Mouse (Mus musculus) stomach, postnatal 0 days (tissue): Measurements from ENCODE around the gene Kcnmb4. TPM values are rescaled to one million over a fixed set of nuclear protein-coding genes. Genes with fewer than 3 reads are reported as not detected.

Source experiments
- ATAC-seq: fragments of 200-750 bp; cut with Nextera tagmentation; 2 replicates; pipeline ENCODE4 v1.8.0; 2017; ENCODE audit not compliant: low FRiP score, low TSS enrichment
- DNase-seq: peaks from one replicate; pipeline ENCODE4 v3.0.0-alpha.2; 2016; ENCODE audit warnings: low spot score
- H3K27ac ChIP-seq: fragments of 300-500 bp; sonication (generic); replicated peaks from 2 replicates; pipeline ENCODE4 v1.5.1; 2014; ENCODE audit warnings: mild to moderate bottlenecking, control low read depth
- H3K27me3 ChIP-seq: fragments of 300-500 bp; sonication (generic); 2 replicates; pipeline ENCODE4 v1.6.1; 2014; ENCODE audit warnings: low read length; ENCODE audit not compliant: control insufficient read depth, insufficient read depth
- H3K36me3 ChIP-seq: fragments of 300-500 bp; sonication (generic); 2 replicates; pipeline ENCODE4 v1.6.1; 2014; ENCODE audit warnings: low read length, mixed read lengths; ENCODE audit not compliant: control insufficient read depth, insufficient read depth
- H3K4me1 ChIP-seq: fragments of 300-500 bp; sonication (generic); replicated peaks from 2 replicates; pipeline ENCODE4 v1.6.1; 2014; ENCODE audit warnings: antibody characterized with exemption; ENCODE audit not compliant: control insufficient read depth, insufficient read depth
- H3K4me2 ChIP-seq: fragments of 300-500 bp; sonication (generic); replicated peaks from 2 replicates; pipeline ENCODE4 v1.6.1; 2014; ENCODE audit warnings: low read depth, mild to moderate bottlenecking, control low read depth, moderate library complexity
- H3K4me3 ChIP-seq: fragments of 300-500 bp; sonication (generic); 2 replicates; pipeline ENCODE4 v1.5.1; 2014; ENCODE audit warnings: low read depth, low read length, control low read depth
- H3K9ac ChIP-seq: fragments of 300-500 bp; sonication (generic); 2 replicates; pipeline ENCODE4 v1.6.1; 2014; ENCODE audit warnings: mild to moderate bottlenecking, low read length, control low read depth, mixed read lengths
- H3K9me3 ChIP-seq: fragments of 300-500 bp; sonication (generic); 2 replicates; pipeline ENCODE4 v1.6.1; 2016; ENCODE audit warnings: low read length; ENCODE audit not compliant: control insufficient read depth
- CTCF ChIP-seq: IDR thresholded peaks from 2 replicates; pipeline ENCODE4 v1.5.1; 2016; ENCODE audit warnings: antibody characterized with exemption, low read depth, mild to moderate bottlenecking, moderate library complexity
- EP300 ChIP-seq: optimal IDR thresholded peaks from 2 replicates; pipeline ENCODE3; 2016; ENCODE audit warnings: antibody characterized with exemption
- WGBS: fragments of 180-500 bp; shearing (Covaris S2); extraction: QIAGEN DNeasy Blood & Tissue Kit; methylation state at CpG from one replicate; pipeline ENCODE4 v1.1.7; 2014; 5-methylcytosine and 5-hydroxymethylcytosine counted together
- polyA plus RNA-seq: library from polyadenylated mRNA; unstranded; fragments of >200 nt; fragmentation: Nextera tagmentation; extraction: Ambion mirVana; gene quantifications from 2 replicates; pipeline ENCODE4 v1.2.1, GENCODE M21; 2015

The Kcnmb4 gene
- polyA plus RNA-seq, 1 experiment from 2014 or later = 1.8 TPM

DNA sequence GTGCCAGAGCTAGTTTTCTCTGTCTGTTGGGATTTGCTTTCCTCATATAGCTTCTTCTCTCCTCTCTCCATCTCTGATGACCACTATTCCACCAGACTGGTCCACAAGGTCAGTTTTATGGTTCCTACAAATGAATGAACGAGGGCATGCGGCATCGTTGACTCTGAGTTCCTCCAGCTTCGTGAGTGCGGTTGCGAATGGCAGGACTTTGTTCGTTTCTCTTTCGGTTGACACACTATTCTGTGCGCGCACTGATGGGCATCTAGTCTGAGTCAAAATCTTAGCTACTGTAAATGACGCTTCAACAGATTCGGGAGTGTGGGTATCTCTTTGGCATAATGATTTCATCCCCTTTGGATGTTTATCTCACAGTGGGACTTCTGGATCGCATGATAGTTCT is 76.7 kb downstream of the Kcnmb4 start:
- H3K27ac ChIP-seq = no peak overlapping the region
- H3K4me1 ChIP-seq = no peaks in the 10 kb centered on the region
- WGBS = 86% methylated on average over 13 of the region's 13 CpGs
- H3K9ac ChIP-seq = no peak overlapping the region
- H3K9me3 ChIP-seq = no peaks in the 10 kb centered on the region
- H3K27me3 ChIP-seq = no peaks in the 10 kb centered on the region
- no peak for TF ChIP-seq CTCF
- TF ChIP-seq EP300 = no peak
- no peak for ATAC-seq
- DNase-seq = no peak
- no peaks in the 10 kb centered on the region for H3K36me3 ChIP-seq
- H3K4me2 ChIP-seq = no peak overlapping the region
- no peak overlapping the region for H3K4me3 ChIP-seq

DNA sequence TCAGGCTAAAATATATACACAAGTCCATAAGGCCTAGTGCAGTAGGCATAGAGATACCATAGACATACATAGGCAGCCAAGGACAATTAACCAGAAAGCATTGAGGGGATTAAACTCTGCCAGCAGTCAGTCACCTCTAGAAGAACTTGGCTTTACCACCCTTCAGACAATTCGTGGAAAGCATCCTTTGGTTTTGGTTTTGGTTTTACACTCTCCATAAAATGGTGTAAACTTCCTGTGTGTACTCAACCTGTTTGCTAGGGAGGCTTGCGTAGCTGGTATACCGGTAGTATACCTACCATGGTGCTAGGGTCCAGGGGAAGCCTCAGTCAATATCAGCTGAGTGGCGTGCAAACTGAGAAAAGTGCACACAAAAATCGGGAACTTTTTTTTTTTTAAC is 77.4 kb downstream of the Kcnmb4 start:
- Histone ChIP-seq H3K36me3 (no peaks in the 10 kb centered on the region), H3K9me3 (no peaks in the 10 kb centered on the region), H3K4me3 (no peak overlapping the region), H3K4me2 (no peak overlapping the region), H3K27ac (no peak overlapping the region), H3K4me1 (no peaks in the 10 kb centered on the region), H3K9ac (no peak overlapping the region), H3K27me3 (no peaks in the 10 kb centered on the region)
- no peak for DNase-seq
- no peak for ATAC-seq
- TF ChIP-seq CTCF (no peak), EP300 (no peak)
- 67% methylated on average over 5 of the region's 5 CpGs for WGBS

DNA sequence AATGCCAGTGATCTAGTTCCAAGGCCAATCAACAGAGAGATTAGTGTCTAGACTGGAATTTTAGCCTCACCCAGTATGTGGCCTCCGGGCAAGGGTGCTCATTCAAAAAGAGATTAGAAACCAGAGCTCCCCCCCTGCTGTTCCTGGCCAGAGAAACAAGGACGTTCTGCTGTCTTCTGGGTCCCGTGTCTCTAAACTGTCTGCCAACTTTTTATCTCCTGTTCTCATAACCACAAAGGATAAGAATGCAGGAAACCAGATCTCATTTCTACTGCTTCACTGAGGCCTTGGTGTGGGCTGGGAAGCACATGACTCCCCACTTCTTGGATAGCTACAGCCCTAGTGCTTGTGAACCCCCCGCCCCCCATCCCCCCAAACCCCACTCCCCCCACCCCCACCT is 79.1 kb downstream of the Kcnmb4 start:
- ATAC-seq (no peak), DNase-seq (no peak)
- WGBS = 21% methylated on average over 4 of the region's 4 CpGs
- TF ChIP-seq EP300 (no peak), CTCF (no peak)
- Histone ChIP-seq H3K4me2 (no peak overlapping the region), H3K27ac (no peak overlapping the region), H3K9me3 (no peaks in the 10 kb centered on the region), H3K4me1 (no peaks in the 10 kb centered on the region), H3K9ac (no peak overlapping the region), H3K27me3 (no peaks in the 10 kb centered on the region), H3K4me3 (no peak overlapping the region), H3K36me3 (no peaks in the 10 kb centered on the region)

DNA sequence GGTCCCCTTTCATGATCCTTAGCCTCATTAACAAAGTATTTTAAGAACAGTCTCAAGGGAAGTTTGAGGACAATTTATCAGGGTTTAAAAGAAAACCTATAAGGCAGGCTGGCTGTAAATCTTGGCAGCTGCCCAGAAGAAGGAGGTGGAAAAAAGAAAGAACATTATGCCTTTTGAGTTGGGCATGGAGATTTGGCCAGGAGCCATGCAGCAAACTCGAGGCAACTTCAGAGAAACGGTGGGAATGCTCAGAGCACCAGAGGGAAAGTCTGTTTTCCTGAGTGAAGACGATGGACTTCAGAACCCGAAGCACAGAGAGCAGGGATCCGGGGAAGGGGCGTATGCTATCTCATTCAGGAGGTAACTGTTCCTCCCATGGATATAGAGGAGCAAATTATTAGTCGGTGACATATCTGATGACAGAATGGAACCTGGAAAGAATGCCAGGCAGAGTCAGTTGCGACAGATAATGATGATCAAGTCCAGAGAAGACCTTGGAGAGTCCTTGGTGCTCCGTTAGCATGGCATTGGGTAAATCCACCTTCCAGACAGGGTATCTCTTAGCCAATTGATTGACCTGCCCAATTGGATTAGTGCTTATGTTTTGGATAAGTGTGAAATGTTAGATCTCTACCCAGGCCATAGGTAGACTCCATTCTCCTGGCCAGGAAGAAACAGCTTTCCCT is 79.7 kb downstream of the Kcnmb4 start:
- ATAC-seq (no peak), DNase-seq (no peak)
- Histone ChIP-seq H3K4me1 (no peaks in the 10 kb centered on the region), H3K36me3 (no peaks in the 10 kb centered on the region), H3K4me3 (no peak overlapping the region), H3K9me3 (no peaks in the 10 kb centered on the region), H3K4me2 (no peak overlapping the region), H3K9ac (no peak overlapping the region), H3K27ac (no peak overlapping the region), H3K27me3 (no peaks in the 10 kb centered on the region)
- 49% methylated on average over 9 of the region's 9 CpGs for WGBS
- TF ChIP-seq CTCF = no peak
- no peak for TF ChIP-seq EP300

DNA sequence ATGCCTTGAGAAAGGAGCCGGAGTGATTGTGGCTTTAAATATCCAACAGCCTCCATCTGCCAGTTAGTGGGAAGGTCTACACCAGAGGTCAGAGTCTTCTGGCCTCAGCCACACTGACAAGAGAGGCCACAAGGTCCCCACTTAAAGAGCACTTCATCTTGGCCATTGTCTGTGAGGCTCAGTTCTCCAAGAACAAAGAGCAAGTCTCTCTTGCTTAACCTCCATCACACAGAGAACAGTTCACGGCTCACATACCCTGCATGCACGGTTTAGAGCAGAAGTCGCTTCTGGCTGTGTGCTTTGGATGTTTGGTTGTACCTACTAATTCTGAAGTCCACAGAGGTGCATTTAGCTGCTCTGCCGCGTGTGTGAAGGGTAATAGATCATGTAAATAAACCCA is 84.8 kb downstream of the Kcnmb4 start:
- WGBS = 48% methylated on average over 6 of the region's 6 CpGs
- no peak for ATAC-seq
- H3K9me3 ChIP-seq = no peaks in the 10 kb centered on the region
- no peak overlapping the region for H3K4me2 ChIP-seq
- H3K9ac ChIP-seq = no peak overlapping the region
- H3K4me1 ChIP-seq = no peaks in the 10 kb centered on the region
- no peaks in the 10 kb centered on the region for H3K36me3 ChIP-seq
- TF ChIP-seq CTCF (no peak), EP300 (no peak)
- no peak overlapping the region for H3K27ac ChIP-seq
- H3K4me3 ChIP-seq = no peak overlapping the region
- DNase-seq = no peak
- H3K27me3 ChIP-seq = no peaks in the 10 kb centered on the region

DNA sequence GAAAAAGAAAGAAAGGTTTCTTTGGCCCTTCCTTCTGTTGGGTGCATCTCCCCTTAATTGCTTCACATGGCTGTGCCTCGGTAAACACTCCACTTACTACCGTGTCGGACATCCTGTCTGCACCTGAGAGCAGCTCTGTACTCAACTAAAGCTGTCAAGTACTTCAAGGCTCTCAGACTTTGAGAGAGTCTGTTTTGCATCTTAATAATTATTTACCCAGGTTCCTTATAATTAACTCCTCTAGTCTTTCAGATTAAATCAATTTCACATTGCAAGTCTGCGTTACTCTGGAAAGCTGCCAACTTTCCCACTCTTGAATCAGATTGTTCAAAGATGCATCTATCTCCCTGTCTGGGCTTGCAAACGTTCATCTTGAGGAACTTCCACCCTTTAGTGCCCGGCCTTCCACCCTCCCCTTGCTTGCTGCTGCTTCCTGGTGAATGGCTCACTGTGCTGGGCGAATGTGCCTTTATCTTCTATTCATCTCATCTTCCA is 87.2 kb downstream of the Kcnmb4 start:
- Histone ChIP-seq H3K9me3 (no peaks in the 10 kb centered on the region), H3K4me2 (no peak overlapping the region), H3K4me3 (no peak overlapping the region), H3K27ac (no peak overlapping the region), H3K27me3 (no peaks in the 10 kb centered on the region), H3K9ac (no peak overlapping the region), H3K36me3 (no peaks in the 10 kb centered on the region), H3K4me1 (no peaks in the 10 kb centered on the region)
- TF ChIP-seq CTCF (no peak), EP300 (no peak)
- WGBS = 26% methylated on average over 7 of the region's 7 CpGs
- DNase-seq = no peak
- ATAC-seq = no peak
